Mouse (Mus musculus): ENCODE measurements at regions not wholly inside any gene's neighbourhood (a gene's known extent, or its start where the extent isn't known, plus 50 kb on each side); places are given as distances from the start of the nearest gene placed in this dataset.

DNA sequence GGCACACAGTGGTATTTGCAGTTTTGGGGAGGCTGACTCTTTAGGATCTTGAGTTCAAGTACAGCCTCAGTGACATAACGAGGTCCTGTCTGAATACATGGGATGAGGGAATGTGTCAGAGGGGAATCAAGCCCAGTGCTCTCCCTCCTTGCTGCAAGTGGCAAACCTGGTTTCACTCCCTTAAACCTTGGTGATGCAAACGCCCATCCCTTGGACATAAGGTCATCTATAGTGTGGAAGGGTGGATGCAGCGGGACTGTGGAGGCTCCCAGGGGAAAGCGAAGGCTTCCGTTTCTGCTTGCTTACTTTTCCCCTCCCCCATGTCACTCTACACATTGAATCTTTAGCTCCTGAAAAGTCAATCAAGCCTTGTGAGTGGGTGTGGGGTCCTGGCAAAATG, 69.2 kb downstream of the Phlda1 start:
- no peak for TF ChIP-seq GATA1 (IDR thresholded peaks at IDR 0.05; ENCODE audit: low read length)
- no peak for TF ChIP-seq TAL1 (IDR thresholded peaks at IDR 0.05; ENCODE audit: low read length)
